Mouse (Mus musculus): Measurements from ENCODE around the gene Arhgef10l. TPM values are rescaled to one million over a fixed set of nuclear protein-coding genes. Genes with fewer than 3 reads are reported as not detected.
A peak's percentile ranks its signal among the peaks of the same experiment; 100 is the strongest.

Arhgef10l gene
- polyA plus RNA-seq, 2 experiments: 2.4 to 2.5 TPM

- Histone ChIP-seq H3K36me3 (replicated peaks; ENCODE audit: control insufficient read depth, insufficient read depth, low read depth) (peaks cover 30% of the 10 kb centered on the region), H3K9me3 (ENCODE audit: control insufficient read depth, low read length) (no peaks in the 10 kb centered on the region), H3K9ac (replicated peaks) (peak overlapping the region; percentile 94), H3K27ac (peak overlapping the region; percentile 63), H3K4me2 (ENCODE audit: low read depth) (peak overlapping the region; percentile 97), H3K4me1 (replicated peaks; ENCODE audit: control insufficient read depth in 2 of 2, insufficient read depth in 2 of 2, low read length in 1 of 2) (peaks cover 32 to 35% of the 10 kb centered on the region in 2 experiments), H3K4me3 (ENCODE audit: insufficient read depth in 1 of 2, low read depth in 2 of 2, low read length in 2 of 2) (peak overlapping the region; percentile 75 to 83), H3K27me3 (ENCODE audit: control insufficient read depth, insufficient read depth, low read length) (no peaks in the 10 kb centered on the region)
- no peak for TF ChIP-seq EP300 (IDR thresholded peaks at IDR 0.05; ENCODE audit: low read depth)
- no peak for TF ChIP-seq CTCF (IDR thresholded peaks at IDR 0.05; ENCODE audit: low read depth)
- no peak for DNase-seq (ENCODE audit: low read depth in 3 of 3, low spot score in 3 of 3)
- no peak for ATAC-seq (ENCODE audit: insufficient read depth)
- 28% methylated on average over 8 of the region's 8 CpGs for WGBS (ENCODE audit: insufficient replicate concordance)
Observed at GRCm38 (mm10) chr4:140703636-140704035, 37.8 kb upstream of the Arhgef10l start.

- peaks cover 34 to 37% of the 10 kb centered on the region in 2 experiments for H3K4me1 ChIP-seq (replicated peaks; ENCODE audit: control insufficient read depth in 2 of 2, insufficient read depth in 2 of 2, low read length in 1 of 2)
Observed at GRCm38 (mm10) chr4:140702611-140703327, 37.0 kb upstream of the Arhgef10l start.

GRCm38 (mm10) chr4:140701716-140702561 is 36.1 kb upstream of the Arhgef10l start:
- Histone ChIP-seq H3K4me1 (replicated peaks; ENCODE audit: control insufficient read depth in 2 of 2, insufficient read depth in 2 of 2, low read length in 1 of 2) (peaks cover 34 to 35% of the 10 kb centered on the region in 2 experiments), H3K4me2 (ENCODE audit: low read depth) (peak overlapping the region; percentile 97), H3K4me3 (ENCODE audit: insufficient read depth in 1 of 2, low read depth in 2 of 2, low read length in 2 of 2) (peak overlapping the region; percentile 75 to 83), H3K9me3 (ENCODE audit: control insufficient read depth, low read length) (no peaks in the 10 kb centered on the region), H3K36me3 (replicated peaks; ENCODE audit: control insufficient read depth, insufficient read depth, low read depth) (peaks cover 15% of the 10 kb centered on the region), H3K27ac (peak overlapping the region; percentile 84), H3K27me3 (ENCODE audit: control insufficient read depth, insufficient read depth, low read length) (no peaks in the 10 kb centered on the region), H3K9ac (replicated peaks) (peak overlapping the region; percentile 94)
- DNase-seq (ENCODE audit: low read depth in 3 of 3, low spot score in 3 of 3): no peak
- peak; percentile 38 for ATAC-seq (ENCODE audit: insufficient read depth)
- under 1% methylated on average over 68 of the region's 107 CpGs for WGBS (ENCODE audit: insufficient replicate concordance)
- no peak for TF ChIP-seq CTCF (IDR thresholded peaks at IDR 0.05; ENCODE audit: low read depth)
- no peak for TF ChIP-seq EP300 (IDR thresholded peaks at IDR 0.05; ENCODE audit: low read depth)

More at GRCm38 (mm10) chr4:140702611-140703327, 37.0 kb upstream of the Arhgef10l start:
- H3K36me3 ChIP-seq (replicated peaks; ENCODE audit: control insufficient read depth, insufficient read depth, low read depth): peaks cover 21% of the 10 kb centered on the region
- H3K27me3 ChIP-seq (ENCODE audit: control insufficient read depth, insufficient read depth, low read length): no peaks in the 10 kb centered on the region
- no peaks in the 10 kb centered on the region for H3K9me3 ChIP-seq (ENCODE audit: control insufficient read depth, low read length)
- WGBS (ENCODE audit: insufficient replicate concordance): 1% methylated on average over 61 of the region's 68 CpGs
- TF ChIP-seq EP300 (IDR thresholded peaks at IDR 0.05; ENCODE audit: low read depth) (no peak), CTCF (IDR thresholded peaks at IDR 0.05; ENCODE audit: low read depth) (no peak)
- peak overlapping the region; percentile 84 for H3K27ac ChIP-seq
- peak overlapping the region; percentile 94 for H3K9ac ChIP-seq (replicated peaks)
- DNase-seq (ENCODE audit: low read depth in 3 of 3, low spot score in 3 of 3) (peak; percentile 70 to 74 (median 70)), ATAC-seq (ENCODE audit: insufficient read depth) (peak; percentile 78)
- peak overlapping the region; percentile 97 for H3K4me2 ChIP-seq (ENCODE audit: low read depth)
- peak overlapping the region; percentile 75 to 83 for H3K4me3 ChIP-seq (ENCODE audit: insufficient read depth in 1 of 2, low read depth in 2 of 2, low read length in 2 of 2)

GRCm38 (mm10) chr4:140701049-140701715 is 35.4 kb upstream of the Arhgef10l start:
- H3K9me3 ChIP-seq (ENCODE audit: control insufficient read depth, low read length): no peaks in the 10 kb centered on the region
- H3K36me3 ChIP-seq (replicated peaks; ENCODE audit: control insufficient read depth, insufficient read depth, low read depth): peaks cover 10% of the 10 kb centered on the region
- peak overlapping the region; percentile 75 to 83 for H3K4me3 ChIP-seq (ENCODE audit: insufficient read depth in 1 of 2, low read depth in 2 of 2, low read length in 2 of 2)
- H3K4me1 ChIP-seq (replicated peaks; ENCODE audit: control insufficient read depth in 2 of 2, insufficient read depth in 2 of 2, low read length in 1 of 2): peaks cover 37 to 41% of the 10 kb centered on the region in 2 experiments
- TF ChIP-seq CTCF (IDR thresholded peaks at IDR 0.05; ENCODE audit: low read depth): no peak; the same call in 1 of the 2 replicates
- peak; percentile 5; the same call in 1 of the 2 replicates for TF ChIP-seq EP300 (IDR thresholded peaks at IDR 0.05; ENCODE audit: low read depth)
- H3K4me2 ChIP-seq (ENCODE audit: low read depth): peak overlapping the region; percentile 97
- peak overlapping the region; percentile 94 for H3K9ac ChIP-seq (replicated peaks)
- WGBS (ENCODE audit: insufficient replicate concordance): under 1% methylated on average over 61 of the region's 61 CpGs
- peak overlapping the region; percentile 84 for H3K27ac ChIP-seq
- DNase-seq (ENCODE audit: low read depth in 3 of 3, low spot score in 3 of 3): peak; percentile 65 to 71 (median 66)
- peak; percentile 72 for ATAC-seq (ENCODE audit: insufficient read depth)
- no peaks in the 10 kb centered on the region for H3K27me3 ChIP-seq (ENCODE audit: control insufficient read depth, insufficient read depth, low read length)

Measured in liver, embryonic 14.5 days (tissue).